Mouse (Mus musculus) cerebral cortex, adult 2 months (tissue): ENCODE results near the gene Trp53.

Experiments used
- WGBS: fragments of 180-500 bp; shearing (Covaris S2); methylation state at CpG from one replicate; pipeline ENCODE4 v1.1.7; 2018; 5-methylcytosine and 5-hydroxymethylcytosine counted together

Trp53 gene

DNA sequence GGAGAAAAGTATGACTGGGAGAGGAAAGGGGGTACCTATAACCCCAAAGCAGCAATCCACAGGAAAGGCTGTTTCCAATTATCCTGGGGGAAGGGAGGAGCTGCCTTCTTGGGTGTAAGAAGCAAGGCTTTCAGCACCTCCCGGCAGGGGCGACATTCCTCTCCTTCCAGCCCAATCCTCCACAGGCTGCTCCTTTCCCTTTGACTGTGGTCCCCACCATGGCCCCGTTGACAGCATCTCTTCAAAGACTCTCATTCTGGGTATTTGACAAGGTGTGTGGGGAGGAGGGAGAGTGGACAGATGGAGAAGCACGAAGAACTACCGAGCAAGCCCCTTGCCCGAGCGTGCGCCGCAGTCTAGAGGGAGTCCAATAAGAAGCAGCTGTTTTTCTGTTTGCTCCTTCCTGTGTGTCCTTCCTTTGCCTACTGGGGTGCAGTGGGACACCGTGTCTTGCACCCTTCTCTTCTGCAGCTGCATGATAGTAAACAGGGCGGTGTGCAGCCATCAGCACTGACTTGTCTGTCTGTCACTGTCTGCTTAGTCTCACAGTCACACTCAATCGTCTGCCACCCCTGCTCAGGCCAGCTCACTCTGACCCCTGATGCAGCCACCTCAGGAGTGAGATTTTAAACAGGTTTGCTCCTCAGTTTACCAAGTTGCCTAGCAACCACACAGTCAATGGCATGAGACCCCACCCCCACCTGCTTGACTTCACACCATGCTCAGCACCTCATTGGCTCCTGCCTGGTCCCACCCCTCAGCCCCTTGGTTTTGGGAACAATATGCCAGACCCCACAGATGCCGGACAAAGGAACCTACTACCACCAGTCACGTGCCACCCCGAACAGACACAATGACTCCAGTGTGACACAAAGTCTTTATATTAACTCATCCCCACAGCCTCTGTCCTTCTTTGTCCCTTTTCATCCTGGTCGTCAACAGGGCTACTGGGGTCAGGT lies 19.0 kb upstream of the Trp53 start:
- 52% methylated on average over 16 of the region's 16 CpGs for WGBS

DNA sequence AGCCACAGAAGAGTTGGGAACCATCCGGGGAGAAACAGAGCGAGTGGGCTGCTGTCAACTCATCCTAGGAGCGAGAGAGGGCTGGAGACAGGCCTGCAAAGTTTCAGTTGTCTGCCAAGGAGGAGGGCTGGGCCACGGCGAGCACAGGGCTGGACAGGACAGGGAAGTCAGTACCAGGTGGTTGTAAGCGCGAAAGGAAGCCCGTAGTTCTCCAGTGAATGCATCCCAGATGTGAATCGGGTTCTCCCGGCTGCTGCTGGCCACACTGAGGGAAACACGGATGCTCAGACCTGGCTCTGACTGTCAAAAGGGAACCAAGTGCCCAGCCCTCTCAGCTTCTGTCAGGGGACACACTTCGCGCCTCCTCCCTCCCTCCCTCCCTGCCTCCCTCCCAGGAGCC lies 16.8 kb upstream of the Trp53 start:
- WGBS, result 77% methylated on average over 13 of the region's 13 CpGs

DNA sequence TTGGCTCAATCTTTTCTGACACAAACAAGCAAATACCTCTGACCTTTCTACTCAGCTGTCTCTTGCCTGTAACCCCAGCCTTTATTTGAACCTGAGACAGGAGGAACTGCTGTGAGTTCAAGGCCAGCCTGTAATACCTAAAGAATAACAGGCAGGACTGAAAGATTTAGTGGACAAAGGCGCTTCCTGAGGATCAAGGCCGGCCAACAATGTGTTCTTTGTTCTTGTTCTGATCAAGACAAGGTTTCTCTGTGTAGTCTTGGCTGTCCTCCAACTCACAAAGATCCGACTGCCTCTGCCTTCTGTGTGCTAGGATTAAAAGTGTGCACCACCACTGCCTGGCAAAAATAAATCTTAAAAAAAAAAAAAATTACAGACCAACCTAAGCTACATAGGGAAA lies 15.8 kb upstream of the Trp53 start:
- WGBS, result 48% methylated on average over 3 of the region's 3 CpGs

DNA sequence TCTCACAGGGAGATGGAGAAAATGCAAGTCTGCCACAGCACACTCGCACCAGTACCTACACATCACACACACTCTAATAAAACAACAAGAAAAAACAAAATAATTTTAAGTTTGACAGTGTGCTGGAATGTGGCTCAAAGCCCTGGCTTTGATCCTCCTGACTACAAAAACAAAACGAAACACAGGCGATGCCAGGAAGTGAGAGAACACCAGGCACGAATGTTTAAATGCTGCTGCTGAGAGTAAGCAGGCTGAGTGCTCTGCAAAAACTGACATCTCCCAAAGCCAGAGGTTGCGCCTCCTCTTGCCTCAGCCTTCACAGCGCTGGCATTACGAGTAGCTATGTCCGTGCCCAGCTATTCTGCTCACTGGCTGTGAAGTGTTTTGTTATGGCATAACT lies 15.0 kb upstream of the Trp53 start:
- 62% methylated on average over 8 of the region's 8 CpGs for WGBS

DNA sequence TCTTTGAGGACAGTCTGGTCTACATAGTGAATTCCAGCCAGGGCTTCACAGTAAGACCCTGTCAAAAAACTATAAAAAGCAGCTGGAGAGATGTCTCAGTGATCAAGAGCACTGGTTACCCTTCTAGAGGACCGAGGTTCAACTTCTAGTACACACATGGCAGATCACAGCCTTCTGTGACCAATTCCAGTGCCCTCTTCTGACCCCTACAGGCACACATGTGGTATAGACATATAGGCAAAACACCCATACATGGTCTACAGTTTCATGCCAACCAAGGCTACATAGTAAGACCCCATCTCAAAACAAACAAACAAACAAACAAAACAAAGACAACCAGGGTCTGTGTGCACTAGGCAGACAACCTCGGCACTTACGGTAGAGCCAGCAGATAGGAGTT lies 4.9 kb upstream of the Trp53 start:
- WGBS, result 50% methylated on average over 3 of the region's 3 CpGs

DNA sequence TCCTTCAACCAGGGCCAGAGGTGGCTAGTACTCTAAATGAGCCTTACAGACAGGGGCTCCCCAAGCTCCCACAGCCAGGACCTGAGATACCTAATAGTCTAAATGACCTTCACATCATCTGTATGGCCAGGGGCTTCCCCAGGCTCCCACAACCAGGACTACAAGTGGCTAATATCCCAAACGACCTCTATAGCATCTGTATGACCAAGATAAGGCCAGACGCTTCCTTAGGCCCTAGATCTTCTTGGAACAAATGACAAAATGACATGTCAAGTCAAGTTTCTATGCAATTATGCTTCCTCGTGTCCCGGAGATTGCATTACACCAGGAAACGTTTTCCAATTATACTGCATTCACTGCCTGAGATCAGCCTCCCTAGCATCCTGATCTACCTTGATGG lies 3.9 kb upstream of the Trp53 start:
- WGBS, result 74% methylated on average over 5 of the region's 5 CpGs

DNA sequence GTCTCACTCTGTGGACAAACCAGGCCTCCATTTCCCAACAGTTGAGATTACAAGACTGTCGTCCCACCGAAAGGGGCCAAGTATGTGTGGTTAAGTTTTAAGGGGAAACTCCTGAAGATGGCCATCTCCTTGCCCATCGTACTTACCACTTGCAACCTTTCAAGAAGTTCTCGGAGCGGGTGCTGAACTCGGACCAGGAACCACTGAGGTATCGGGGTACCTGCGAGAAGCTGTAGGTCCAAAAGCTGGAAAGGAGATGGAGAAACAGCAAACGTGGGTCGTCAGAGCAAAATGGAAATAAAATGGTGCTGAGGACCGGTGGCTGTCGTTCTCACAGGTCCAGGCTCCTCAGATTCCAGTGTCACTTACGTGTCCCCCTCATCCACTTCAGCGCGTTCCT lies 1.9 kb upstream of the Trp53 start:
- 13% methylated on average over 15 of the region's 15 CpGs for WGBS

DNA sequence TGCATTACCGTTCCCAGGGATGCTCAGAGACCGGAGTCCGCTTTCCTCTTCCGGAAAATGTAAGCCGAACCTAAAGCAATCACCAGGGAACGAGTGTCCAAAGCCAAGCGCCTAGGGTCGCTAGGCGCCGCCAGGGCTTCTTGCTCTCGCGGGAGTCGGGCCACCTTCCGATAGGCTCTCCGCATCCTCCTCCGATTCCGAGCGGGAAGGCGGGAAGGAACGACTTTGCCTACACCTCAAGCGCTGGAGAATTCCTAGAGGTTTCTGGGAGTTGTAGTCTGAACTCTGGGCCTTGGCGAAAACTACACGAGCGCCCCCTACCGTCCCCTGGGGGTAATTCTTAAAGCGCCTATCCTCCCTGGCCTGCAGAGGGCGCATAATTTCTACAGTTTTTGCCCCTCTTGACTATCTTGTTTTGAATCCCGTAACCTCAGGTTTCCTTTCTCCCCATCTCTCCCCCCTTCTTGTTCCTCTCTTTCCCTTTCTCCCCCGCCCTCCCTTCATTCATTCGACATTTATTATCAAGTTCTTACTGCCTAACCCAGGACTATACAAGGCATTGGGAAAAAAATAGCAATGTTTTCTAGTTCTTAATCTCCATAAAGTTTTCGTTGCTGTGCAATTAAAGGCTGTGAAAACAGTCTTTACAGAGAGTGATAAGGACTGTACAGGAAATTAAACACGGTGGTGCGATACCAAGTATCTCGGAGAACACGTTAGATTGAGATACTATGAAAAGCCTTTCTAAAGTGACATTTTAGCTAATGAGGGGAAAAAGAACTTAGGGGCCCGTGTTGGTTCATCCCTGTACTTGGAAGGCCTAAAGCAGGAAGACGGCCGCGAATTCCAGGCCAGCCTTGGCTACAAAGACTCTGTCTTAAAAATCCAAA lies 786 bp upstream of the Trp53 start:
- WGBS, result under 1% methylated on average over 39 of the region's 39 CpGs

DNA sequence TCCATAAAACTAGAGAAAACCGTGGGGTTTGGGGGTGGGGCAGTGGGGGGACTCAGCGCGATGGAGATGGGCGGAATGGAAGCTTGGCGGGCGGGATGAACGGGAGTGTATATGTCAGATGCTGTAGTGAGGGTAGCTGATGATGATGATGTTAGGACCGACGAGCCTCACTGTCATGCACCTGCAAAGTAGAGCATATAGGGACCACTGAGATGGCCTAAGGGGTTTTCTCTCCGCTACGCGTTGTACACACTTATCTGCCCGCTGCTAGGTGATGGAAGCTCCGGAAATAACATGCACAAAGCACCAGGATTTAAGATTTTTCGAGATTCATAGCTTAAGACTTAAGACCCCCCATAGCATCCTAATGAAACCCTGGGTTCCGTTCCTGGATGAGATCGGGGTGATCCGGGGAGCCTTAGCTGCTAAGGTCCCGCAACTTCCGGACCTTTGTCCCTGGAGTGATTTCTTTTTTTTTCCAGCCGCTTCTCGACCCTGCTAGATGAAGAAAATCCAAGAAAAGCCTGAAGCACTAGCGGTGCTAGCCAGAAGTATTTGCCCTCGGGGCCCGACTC lies 500 bp downstream of the Trp53 start:
- under 1% methylated on average over 25 of the region's 25 CpGs for whole genome bisulfite sequencing

DNA sequence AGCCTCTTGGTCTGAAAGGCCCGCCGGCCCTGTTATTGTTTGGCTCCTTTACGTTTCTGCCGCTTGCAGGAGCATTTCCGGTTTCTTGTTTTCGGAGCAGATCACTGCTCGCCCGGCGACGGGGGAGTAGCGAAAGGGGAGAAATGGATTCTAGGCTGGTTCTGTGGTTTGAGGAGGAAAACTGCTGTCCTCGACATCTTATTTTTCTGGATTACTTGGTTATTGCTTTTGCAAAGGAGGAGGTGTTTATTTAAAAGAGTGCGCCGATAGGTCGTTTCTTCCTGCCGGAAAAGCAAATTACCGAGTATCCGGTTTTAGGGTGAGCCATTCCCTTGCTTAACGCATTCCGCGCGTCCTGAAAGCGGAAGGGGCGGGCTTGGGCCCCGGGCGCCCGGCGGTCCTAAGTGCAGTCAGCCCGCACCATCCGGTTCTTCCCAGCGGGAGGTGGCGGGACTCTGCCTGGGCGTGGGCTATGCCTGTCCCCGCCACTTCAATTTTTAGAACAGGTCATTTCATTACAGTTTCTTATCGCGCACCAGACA lies 1.1 kb downstream of the Trp53 start:
- WGBS, result under 1% methylated on average over 36 of the region's 36 CpGs

DNA sequence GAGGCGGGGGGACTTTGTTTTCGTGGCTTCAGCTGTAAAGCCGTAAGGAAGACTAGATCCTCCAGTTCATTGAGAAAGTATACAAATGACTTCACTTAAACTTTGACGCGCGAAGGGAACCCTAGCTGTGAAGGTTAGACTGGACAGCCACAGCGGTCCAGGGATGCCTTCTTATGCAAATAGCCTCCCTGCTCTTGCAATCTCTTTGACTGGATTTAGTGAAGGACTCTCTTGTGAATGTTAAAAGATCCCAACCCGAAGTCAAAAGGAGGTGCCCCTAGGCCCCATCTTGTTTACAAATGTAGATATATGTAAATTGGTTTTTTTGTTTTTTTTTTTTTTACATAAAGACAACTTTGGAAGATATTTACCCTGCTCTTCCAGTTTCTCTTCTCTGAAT lies 1.7 kb downstream of the Trp53 start:
- 1% methylated on average over 8 of the region's 8 CpGs for WGBS

DNA sequence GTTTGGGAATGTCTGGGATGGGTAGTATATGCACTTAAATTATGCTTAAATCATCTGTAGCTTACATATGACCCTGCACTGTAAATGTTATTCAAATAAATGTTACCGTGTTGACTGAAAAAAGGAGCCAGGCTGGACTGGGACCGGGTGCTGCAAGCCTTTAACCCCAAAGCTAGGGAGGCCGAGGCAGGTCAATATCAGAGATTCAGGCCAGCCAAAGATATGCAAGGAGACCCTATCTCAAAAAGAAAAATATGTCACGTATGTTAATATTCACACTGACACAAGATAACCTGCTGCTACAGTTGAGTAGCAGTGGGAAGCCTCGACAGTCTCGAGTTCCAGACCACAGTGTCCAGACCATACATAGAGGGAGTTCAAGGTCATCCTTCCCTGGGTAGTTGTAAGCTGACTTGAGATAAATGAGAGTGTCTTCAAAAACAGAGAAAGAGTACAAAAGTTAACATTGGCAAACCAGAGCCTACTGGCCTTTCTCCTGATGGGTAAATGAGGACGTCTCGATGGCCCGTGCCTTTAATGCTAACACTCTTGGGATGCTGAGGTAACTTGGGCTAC lies 2.2 kb downstream of the Trp53 start:
- WGBS, result 67% methylated on average over 9 of the region's 9 CpGs

DNA sequence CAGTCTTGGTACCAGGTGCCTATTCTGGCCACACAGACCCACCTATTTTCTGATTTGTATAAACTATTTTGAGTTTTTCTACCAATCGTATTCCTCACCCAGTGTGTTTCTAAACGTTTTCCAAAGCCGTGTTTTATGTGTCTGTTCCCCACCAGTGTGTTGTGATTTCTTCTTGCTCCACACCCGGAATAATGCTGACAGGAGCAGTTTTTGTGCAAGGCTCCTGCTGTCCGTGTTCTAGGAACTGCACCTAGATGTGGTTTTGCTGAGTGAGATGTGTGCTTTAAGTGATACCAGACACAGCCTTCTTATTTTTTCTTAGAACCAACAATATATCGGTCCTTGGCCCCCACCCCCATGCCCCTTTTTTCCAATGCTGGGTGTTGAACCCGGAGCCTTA lies 3.8 kb downstream of the Trp53 start:
- WGBS, result 81% methylated on average over 7 of the region's 7 CpGs

DNA sequence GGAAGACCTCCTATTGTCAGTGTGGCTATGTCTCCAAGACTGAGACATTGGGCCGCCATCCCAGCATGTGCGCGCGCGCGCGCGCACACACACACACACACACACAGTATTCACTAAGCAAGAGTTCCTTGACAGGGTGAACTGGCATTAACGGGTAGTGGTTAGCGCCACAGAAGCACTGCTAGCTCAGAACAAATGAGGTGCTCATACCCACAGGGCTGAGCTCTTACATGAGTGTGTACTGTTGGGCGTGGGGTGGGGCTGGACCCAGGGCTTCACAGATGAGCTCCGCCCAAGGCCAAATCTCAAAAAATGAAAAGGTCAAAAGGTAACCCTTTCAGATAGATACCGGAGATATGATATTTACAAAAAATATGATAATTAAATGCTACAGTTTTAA lies 4.8 kb downstream of the Trp53 start:
- 90% methylated on average over 13 of the region's 13 CpGs for WGBS

DNA sequence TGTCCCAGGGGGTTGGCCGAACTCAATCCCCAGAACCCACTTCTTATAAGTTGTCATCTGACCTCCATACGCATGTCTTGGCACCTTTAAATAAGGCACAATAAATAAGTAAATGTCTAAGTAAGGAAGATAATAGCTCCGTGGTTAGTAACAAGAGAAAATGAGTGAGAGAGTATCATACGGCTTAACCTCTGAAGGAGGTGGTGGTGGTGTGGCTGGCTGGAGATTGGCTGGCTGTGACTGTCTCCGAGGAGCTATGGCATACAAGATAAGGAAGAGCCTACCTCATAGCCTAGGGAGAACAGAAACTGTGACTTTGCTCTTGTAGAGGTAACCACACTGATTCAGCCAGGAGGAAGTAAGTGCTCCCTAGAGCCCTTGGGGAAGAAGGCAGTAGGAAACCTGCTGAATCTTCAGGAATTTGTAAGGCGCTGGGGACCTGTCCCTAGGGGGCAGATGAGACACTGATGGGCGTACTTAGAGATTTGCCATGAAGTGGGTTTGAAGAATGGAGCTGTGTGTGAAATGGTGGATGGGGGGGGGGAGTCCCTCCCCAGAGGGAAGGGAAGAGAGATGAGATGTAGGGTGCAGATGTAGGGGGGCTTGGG lies 5.7 kb downstream of the Trp53 start:
- 81% methylated on average over 7 of the region's 7 CpGs for WGBS

DNA sequence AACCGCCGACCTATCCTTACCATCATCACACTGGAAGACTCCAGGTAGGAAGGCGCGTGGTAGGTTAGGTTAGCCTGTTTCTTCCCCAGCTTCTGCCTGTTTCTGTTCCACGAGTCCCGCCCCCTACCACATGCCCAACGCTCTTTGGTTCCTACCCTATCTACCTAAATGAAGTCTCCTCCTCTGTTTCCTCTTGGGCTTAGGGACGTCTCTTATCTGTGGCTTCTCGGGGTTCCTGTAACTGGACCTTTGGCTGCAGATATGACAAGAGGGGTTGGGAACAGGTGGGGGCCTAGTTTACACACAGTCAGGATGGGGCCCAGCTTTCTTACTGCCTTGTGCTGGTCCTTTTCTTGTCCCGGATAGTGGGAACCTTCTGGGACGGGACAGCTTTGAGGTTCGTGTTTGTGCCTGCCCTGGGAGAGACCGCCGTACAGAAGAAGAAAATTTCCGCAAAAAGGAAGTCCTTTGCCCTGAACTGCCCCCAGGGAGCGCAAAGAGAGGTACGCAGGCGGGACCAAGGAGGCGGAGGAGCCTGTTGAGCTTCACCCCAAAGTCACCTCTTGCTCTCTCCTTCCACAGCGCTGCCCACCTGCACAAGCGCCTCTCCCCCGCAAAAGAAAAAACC lies 9.2 kb downstream of the Trp53 start:
- WGBS, result 93% methylated on average over 22 of the region's 22 CpGs

DNA sequence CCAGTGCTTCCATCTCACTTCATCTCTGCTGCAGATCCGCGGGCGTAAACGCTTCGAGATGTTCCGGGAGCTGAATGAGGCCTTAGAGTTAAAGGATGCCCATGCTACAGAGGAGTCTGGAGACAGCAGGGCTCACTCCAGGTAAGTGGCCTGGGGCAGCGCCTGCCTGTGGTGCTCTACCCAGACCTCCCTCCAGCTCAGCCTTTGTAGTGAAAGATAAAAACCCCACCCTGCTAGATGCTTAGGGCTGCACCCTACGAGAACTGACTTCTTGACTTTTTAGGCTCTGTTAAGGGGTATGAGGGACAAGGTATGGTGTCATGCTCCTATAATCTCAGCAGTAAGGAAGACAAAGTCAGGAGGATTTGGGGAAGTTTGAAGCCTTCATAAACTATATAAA lies 10.5 kb downstream of the Trp53 start:
- 90% methylated on average over 8 of the region's 8 CpGs for WGBS

DNA sequence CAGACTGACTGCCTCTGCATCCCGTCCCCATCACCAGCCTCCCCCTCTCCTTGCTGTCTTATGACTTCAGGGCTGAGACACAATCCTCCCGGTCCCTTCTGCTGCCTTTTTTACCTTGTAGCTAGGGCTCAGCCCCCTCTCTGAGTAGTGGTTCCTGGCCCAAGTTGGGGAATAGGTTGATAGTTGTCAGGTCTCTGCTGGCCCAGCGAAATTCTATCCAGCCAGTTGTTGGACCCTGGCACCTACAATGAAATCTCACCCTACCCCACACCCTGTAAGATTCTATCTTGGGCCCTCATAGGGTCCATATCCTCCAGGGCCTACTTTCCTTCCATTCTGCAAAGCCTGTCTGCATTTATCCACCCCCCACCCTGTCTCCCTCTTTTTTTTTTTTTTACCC lies 11.3 kb downstream of the Trp53 start:
- 82% methylated on average over 3 of the region's 3 CpGs for WGBS

DNA sequence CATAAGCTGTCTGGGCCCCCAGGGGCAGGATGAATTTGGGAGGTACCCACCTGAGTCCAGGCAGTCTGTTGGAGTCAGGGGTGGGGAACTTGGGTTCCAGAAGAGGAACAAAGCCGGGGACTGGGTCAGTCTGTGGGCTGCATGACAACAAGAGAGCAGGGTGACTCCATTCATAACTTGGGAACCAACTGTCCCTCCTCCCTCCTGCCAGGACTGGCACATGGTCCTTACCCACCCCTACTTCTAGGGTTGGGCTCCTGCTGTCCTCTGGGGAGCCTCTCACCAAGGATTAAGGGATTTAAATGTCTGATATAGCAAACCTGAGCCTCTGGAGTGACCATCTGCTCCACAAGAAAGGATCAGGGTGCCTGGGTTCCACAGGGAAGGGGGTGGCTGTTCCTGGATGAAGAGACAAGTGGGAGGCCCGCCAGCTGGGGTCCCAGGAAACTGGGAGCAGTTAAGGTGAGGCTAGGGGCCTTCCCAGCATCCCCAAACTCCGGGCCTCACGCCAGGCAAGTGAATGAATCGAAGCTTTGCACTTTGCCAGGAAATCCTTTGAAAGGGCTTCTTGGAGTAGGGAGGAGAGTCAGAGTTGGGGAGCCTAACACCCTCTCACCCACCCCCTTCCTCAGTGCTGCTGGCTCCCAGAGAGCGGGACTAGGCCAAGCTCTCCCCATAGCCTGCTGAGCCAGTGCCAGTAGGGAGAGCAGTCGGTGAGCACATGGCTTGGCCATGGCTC lies 11.9 kb downstream of the Trp53 start:
- WGBS, result 40% methylated on average over 7 of the region's 7 CpGs

DNA sequence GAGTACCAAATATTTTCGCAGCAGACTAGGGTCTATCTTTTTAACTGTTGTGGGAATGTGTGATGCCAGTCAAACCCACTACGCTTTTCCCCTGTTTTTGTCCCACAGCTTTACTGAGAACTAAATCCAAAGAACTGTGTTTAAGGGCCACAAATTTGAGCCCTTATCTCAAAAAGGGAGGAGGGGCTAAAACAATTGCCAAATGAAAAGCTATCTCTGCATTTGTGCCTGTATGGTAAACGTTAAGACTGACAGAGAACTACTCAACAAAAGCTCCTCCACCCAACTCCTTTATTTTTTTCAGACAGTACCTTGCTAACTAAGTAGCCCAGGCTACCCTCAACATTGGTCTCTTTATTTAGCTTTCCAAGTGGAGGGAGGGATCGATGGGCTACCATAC lies 12.6 kb downstream of the Trp53 start:
- WGBS, result 73% methylated on average over 4 of the region's 4 CpGs
